Mouse (Mus musculus) limb, embryonic 14.5 days (tissue): ENCODE data around the gene Gm45844. TPM values are rescaled to one million over a fixed set of nuclear protein-coding genes. Genes with fewer than 3 reads are reported as not detected.
"Not testable (repeated sequence)": the region's sequence is repeated elsewhere in the genome, so short reads cannot be mapped to it uniquely, and the experiment has no call there.

ENCODE experiments used
- ATAC-seq: fragments of 200-750 bp; cut with Nextera tagmentation; 2 replicates; pipeline ENCODE4 v1.8.0; 2017; ENCODE audit warnings: low read depth, moderate number of reproducible peaks, moderate TSS enrichment; ENCODE audit not compliant: low FRiP score
- DNase-seq: peaks from one replicate; pipeline ENCODE4 v3.0.0-alpha.2; 2015; ENCODE audit warnings: low spot score
- H3K27ac ChIP-seq: fragments of 300-500 bp; sonication (generic); replicated peaks from 2 replicates; pipeline ENCODE4 v1.5.1; 2014; ENCODE audit warnings: low read depth, mild to moderate bottlenecking, low read length, moderate library complexity, mixed read lengths
- H3K27me3 ChIP-seq: fragments of 300-500 bp; sonication (generic); 2 replicates; pipeline ENCODE4 v1.6.1; 2014; ENCODE audit warnings: low read length, mixed read lengths; ENCODE audit not compliant: control insufficient read depth, insufficient read depth
- H3K36me3 ChIP-seq: fragments of 300-500 bp; sonication (generic); 2 replicates; pipeline ENCODE4 v1.6.1; 2014; ENCODE audit warnings: mild to moderate bottlenecking, low read length, moderate library complexity, mixed read lengths; ENCODE audit not compliant: control insufficient read depth, insufficient read depth
- H3K4me1 ChIP-seq: fragments of 300-500 bp; sonication (generic); 2 replicates; pipeline ENCODE4 v1.6.1; 2014; ENCODE audit warnings: antibody characterized with exemption, low read length, mixed read lengths; ENCODE audit not compliant: control insufficient read depth, insufficient read depth
- H3K4me2 ChIP-seq: fragments of 300-500 bp; sonication (generic); replicated peaks from 2 replicates; pipeline ENCODE4 v1.6.1; 2014; ENCODE audit warnings: low read depth, mild to moderate bottlenecking, low read length, moderate library complexity; ENCODE audit not compliant: severe bottlenecking
- H3K4me3 ChIP-seq: fragments of 300-500 bp; sonication (generic); replicated peaks from 2 replicates; pipeline ENCODE4 v1.5.1; 2014; ENCODE audit warnings: low read length
- H3K9ac ChIP-seq: fragments of 300-500 bp; sonication (generic); 2 replicates; pipeline ENCODE4 v1.6.1; 2014; ENCODE audit warnings: mild to moderate bottlenecking, low read depth, low read length, moderate library complexity; ENCODE audit not compliant: severe bottlenecking
- H3K9me3 ChIP-seq: fragments of 300-500 bp; sonication (generic); 2 replicates; pipeline ENCODE4 v1.6.1; 2016; ENCODE audit warnings: low read length; ENCODE audit not compliant: control insufficient read depth
- POLR2A ChIP-seq: fragments of 200-500 bp; IDR thresholded peaks from 2 replicates; pipeline ENCODE4 v1.8.0; 2012; ENCODE audit warnings: inconsistent platforms, mild to moderate bottlenecking, moderate library complexity, borderline replicate concordance; ENCODE audit not compliant: insufficient read depth, insufficient read length; ENCODE audit errors: extremely low read depth
- WGBS: fragments of 180-500 bp; shearing (Covaris S2); extraction: QIAGEN DNeasy Blood & Tissue Kit; methylation state at CpG from one replicate; pipeline ENCODE4 v1.1.7; 2014; 5-methylcytosine and 5-hydroxymethylcytosine counted together
- polyA plus RNA-seq, 2 experiments: library from polyadenylated mRNA; depleted of rRNA in 1 of 2; stranded (reverse) in 1 of 2; unstranded in 1 of 2; fragments of >200 nt; fragmentation: Nextera tagmentation in 1 of 2; extraction: Ambion mirVana in 1 of 2; gene quantifications; 2 replicates each; pipeline versions ENCODE4 v1.2.1 to v1.2.3; 2012 to 2014

Gene Gm45844
- polyA plus RNA-seq (2012; rRNA removed) (3.4 and 4.5 TPM in 2 replicates), polyA plus RNA-seq (2014; fragmentation: Nextera tagmentation; extraction: Ambion mirVana) (3.5 and 6.3 TPM in 2 replicates)

GRCm38 (mm10) chr7:7277966-7278567 is at the start of gene Gm45844:
Gm45844 (minus strand) TSS chr7:7278289.
- ATAC-seq (peak; percentile 100), DNase-seq (peak; percentile 44)
- peak within 1 kb of the TSS; percentile 35 for H3K4me2 ChIP-seq
- H3K4me3 ChIP-seq = peak within 1 kb of the TSS; percentile 37
- H3K4me1 ChIP-seq, H3K9me3 ChIP-seq, H3K36me3 ChIP-seq, H3K27me3 ChIP-seq: not testable (repeated sequence)
- 42% methylated on average over 35 of the region's 45 CpGs for WGBS
- H3K9ac ChIP-seq = peak within 1 kb of the TSS; percentile 50
- H3K27ac ChIP-seq = peak within 1 kb of the TSS; percentile 67; the same call in 1 of the 2 replicates

GRCm38 (mm10) chr7:7295595-7295994 is 17.5 kb upstream of the Gm45844 start:
- Histone ChIP-seq H3K4me2 (no peak overlapping the region), H3K27me3 (no peaks in the 10 kb centered on the region), H3K9me3 (no peaks in the 10 kb centered on the region), H3K4me1 (no peaks in the 10 kb centered on the region), H3K9ac (no peak overlapping the region), H3K36me3 (peaks cover 37% of the 10 kb centered on the region), H3K27ac (no peak overlapping the region), H3K4me3 (no peak overlapping the region)
- no peak for ATAC-seq
- no peak for TF ChIP-seq POLR2A
- 83% methylated on average over 16 of the region's 16 CpGs for WGBS
- no peak for DNase-seq

- Histone ChIP-seq H3K9me3 (peaks cover 2% of the 10 kb centered on the region; the same call in 1 of the 2 replicates), H3K4me1 (no peaks in the 10 kb centered on the region), H3K4me2 (no peak overlapping the region), H3K9ac (no peak overlapping the region), H3K36me3 (peaks cover 22% of the 10 kb centered on the region), H3K27me3 (no peaks in the 10 kb centered on the region), H3K4me3 (no peak overlapping the region), H3K27ac (no peak overlapping the region)
- WGBS = 75% methylated on average over 1 of the region's 1 CpGs
- ATAC-seq (no peak), DNase-seq (no peak)
- TF ChIP-seq POLR2A = no peak
Observed at GRCm38 (mm10) chr7:7281383-7281782, 3.3 kb upstream of the Gm45844 start.

GRCm38 (mm10) chr7:7277556-7277955 is 533 bp downstream of the Gm45844 start:
- Histone ChIP-seq H3K27ac (peak overlapping the region; percentile 67; the same call in 1 of the 2 replicates), H3K4me3 (peak overlapping the region; percentile 37), H3K4me2 (peak overlapping the region; percentile 35), H3K9ac (peak overlapping the region; percentile 50)
- ATAC-seq = peak; percentile 49
- H3K4me1 ChIP-seq, H3K9me3 ChIP-seq, H3K27me3 ChIP-seq, H3K36me3 ChIP-seq, DNase-seq: not testable (repeated sequence)
- WGBS = 47% methylated on average over 24 of the region's 24 CpGs

- H3K36me3 ChIP-seq, DNase-seq, H3K4me1 ChIP-seq, H3K4me2 ChIP-seq, H3K9me3 ChIP-seq, H3K9ac ChIP-seq, H3K27ac ChIP-seq, H3K4me3 ChIP-seq, ATAC-seq, H3K27me3 ChIP-seq: not testable (repeated sequence)
- WGBS = no CpG with 5 or more reads among the region's 1 CpGs
Observed at GRCm38 (mm10) chr7:7247228-7247627, 30.9 kb downstream of the Gm45844 start, which contains the start of gene Vmn2r29. Vmn2r29 (minus strand) TSS chr7:7247328.

- H3K27me3 ChIP-seq, H3K36me3 ChIP-seq, H3K4me1 ChIP-seq, ATAC-seq, DNase-seq, H3K27ac ChIP-seq, H3K9me3 ChIP-seq: not testable (repeated sequence)
- peak within 1 kb of the TSS; percentile 43 for H3K4me3 ChIP-seq
- H3K9ac ChIP-seq = peak within 1 kb of the TSS; percentile 54
- peak within 1 kb of the TSS; percentile 49 for H3K4me2 ChIP-seq
- WGBS = 4% methylated on average over 19 of the region's 24 CpGs
Observed at GRCm38 (mm10) chr7:7209313-7210151, 68.6 kb downstream of the Gm45844 start, which contains the start of gene Zfp772. Zfp772 (minus strand) TSS chr7:7209998.
